Mouse (Mus musculus) cerebellum, adult 2 months (tissue): ENCODE data around the gene Gm5129.

Experiments
- CTCF ChIP-seq: fragments of 200-500 bp; IDR thresholded peaks from 2 replicates; pipeline ENCODE4 v1.5.1; 2011; ENCODE audit warnings: low read depth, mild to moderate bottlenecking, control low read depth, low read length, moderate library complexity, borderline replicate concordance; ENCODE audit not compliant: insufficient read depth
- POLR2A ChIP-seq: fragments of 200-500 bp; IDR thresholded peaks from 2 replicates; pipeline ENCODE4 v1.6.1; 2011; ENCODE audit warnings: low read length, control low read depth, borderline replicate concordance; ENCODE audit not compliant: insufficient read depth

DNA sequence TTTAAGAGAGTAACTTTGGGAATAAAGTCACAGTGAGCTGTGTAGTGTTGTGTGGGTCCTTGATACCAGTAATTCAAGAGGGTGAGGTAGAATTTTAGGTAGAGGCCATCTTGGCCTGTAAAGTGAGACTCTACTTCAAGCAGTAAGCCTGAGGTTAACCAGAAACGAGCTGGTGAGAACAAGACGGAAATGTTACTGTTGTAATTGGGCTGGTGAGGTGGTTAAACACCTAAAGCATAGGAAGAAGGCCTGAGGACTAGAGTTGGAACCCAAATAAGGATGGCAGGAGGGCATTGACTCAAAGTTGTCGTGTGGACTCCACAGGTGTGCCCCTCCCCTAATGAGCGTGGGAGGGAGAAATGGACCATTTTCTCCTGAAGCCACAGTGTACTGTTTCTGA, 2.3 kb upstream of the Gm5129 start:
- TF ChIP-seq POLR2A, result no peak
- no peak for TF ChIP-seq CTCF
